Mouse (Mus musculus): ENCODE results near the gene Dusp18. TPM values are rescaled to one million over a fixed set of nuclear protein-coding genes. Genes with fewer than 3 reads are reported as not detected.

Dusp18 gene
- polyA plus RNA-seq, 1 experiment: 16.3 TPM

DNA sequence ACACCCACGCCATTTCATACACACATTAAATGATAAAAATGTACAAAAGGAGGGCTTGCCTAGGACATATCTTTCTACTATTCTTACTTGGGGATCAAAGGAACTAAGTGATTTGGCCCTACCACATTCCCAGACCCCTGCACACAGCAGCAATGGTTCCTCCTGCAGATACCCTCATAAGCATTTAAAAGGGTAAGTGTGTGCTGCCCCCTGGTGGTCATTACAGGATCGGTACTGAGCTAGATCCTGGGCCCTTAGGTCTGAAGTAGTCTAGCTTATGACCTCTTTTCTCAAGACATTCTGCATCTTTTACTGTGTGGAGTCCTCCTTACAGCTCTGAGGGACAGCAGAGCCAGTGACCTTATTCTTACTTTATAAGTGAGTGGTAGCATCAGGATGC, 15.2 kb upstream of the Dusp18 start:
- DNase-seq: peak; percentile 71
- H3K4me1 ChIP-seq (ENCODE audit: control insufficient read depth, insufficient read depth, low read length): no peaks in the 10 kb centered on the region
- 40% methylated on average over 2 of the region's 2 CpGs for WGBS
- no peak overlapping the region for H3K4me3 ChIP-seq (replicated peaks; ENCODE audit: extremely low read depth, low read depth, low read length)
- TF ChIP-seq CTCF (IDR thresholded peaks at IDR 0.05; ENCODE audit: insufficient read depth, low read length): peak; percentile 57
- no peak for TF ChIP-seq POLR2A (IDR thresholded peaks at IDR 0.05; ENCODE audit: borderline replicate concordance, extremely low read depth, low read depth, low read length)

DNA sequence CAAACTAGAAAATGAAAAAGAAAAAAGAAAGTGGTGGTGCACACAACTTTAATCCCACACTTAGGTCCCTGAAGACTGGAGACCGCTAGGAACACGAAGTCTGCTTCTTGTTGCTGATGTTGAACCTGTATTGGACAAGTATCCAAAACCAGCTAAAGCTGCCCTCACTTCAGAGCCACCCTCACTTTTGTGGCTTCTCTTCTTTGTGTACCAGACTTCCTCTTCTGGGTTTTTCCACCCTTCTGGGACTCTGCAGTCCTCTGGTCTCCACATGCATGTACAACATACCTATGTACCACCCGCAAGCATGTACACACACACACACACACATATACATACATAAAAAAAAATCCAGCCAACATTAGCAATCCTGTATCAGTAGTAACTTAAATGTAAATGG, 11.3 kb upstream of the Dusp18 start:
- Histone ChIP-seq H3K4me3 (replicated peaks; ENCODE audit: extremely low read depth, low read depth, low read length) (no peak overlapping the region), H3K4me1 (ENCODE audit: control insufficient read depth, insufficient read depth, low read length) (no peaks in the 10 kb centered on the region)
- DNase-seq: no peak
- WGBS: 81% methylated on average over 3 of the region's 3 CpGs
- TF ChIP-seq CTCF (IDR thresholded peaks at IDR 0.05; ENCODE audit: insufficient read depth, low read length) (no peak), POLR2A (IDR thresholded peaks at IDR 0.05; ENCODE audit: borderline replicate concordance, extremely low read depth, low read depth, low read length) (no peak)

DNA sequence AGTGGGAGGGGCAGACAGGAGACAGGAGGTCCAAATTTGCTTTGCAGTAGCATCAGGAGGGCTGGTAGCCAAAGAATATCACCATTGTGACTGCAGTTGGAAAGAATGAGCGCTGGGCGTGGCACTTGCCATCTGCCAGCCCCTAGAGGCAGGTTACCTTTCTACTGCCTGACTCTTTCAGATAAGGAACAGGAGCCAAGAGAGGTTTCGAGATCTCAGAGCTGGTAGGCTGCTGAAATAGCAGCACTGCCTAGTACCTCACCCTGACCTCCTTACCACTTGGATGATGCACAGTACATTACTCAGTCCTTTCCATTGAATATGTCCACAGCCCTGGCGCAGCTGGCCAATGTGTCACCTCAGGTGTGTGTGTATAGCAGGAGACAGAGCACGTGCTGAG, 7.7 kb upstream of the Dusp18 start:
- DNase-seq: no peak
- TF ChIP-seq CTCF (IDR thresholded peaks at IDR 0.05; ENCODE audit: insufficient read depth, low read length): no peak
- TF ChIP-seq POLR2A (IDR thresholded peaks at IDR 0.05; ENCODE audit: borderline replicate concordance, extremely low read depth, low read depth, low read length): no peak
- 67% methylated on average over 5 of the region's 5 CpGs for WGBS
- Histone ChIP-seq H3K4me3 (replicated peaks; ENCODE audit: extremely low read depth, low read depth, low read length) (no peak overlapping the region), H3K4me1 (ENCODE audit: control insufficient read depth, insufficient read depth, low read length) (no peaks in the 10 kb centered on the region)

GRCm38 (mm10) chr11:3893970-3894369, 1.1 kb upstream of the Dusp18 start:
- TF ChIP-seq POLR2A (IDR thresholded peaks at IDR 0.05; ENCODE audit: borderline replicate concordance, extremely low read depth, low read depth, low read length) (no peak), CTCF (IDR thresholded peaks at IDR 0.05; ENCODE audit: insufficient read depth, low read length) (no peak)
- H3K4me3 ChIP-seq (replicated peaks; ENCODE audit: extremely low read depth, low read depth, low read length): no peak overlapping the region
- WGBS: 80% methylated on average over 6 of the region's 6 CpGs
- DNase-seq: no peak
- no peaks in the 10 kb centered on the region for H3K4me1 ChIP-seq (ENCODE audit: control insufficient read depth, insufficient read depth, low read length)

DNA sequence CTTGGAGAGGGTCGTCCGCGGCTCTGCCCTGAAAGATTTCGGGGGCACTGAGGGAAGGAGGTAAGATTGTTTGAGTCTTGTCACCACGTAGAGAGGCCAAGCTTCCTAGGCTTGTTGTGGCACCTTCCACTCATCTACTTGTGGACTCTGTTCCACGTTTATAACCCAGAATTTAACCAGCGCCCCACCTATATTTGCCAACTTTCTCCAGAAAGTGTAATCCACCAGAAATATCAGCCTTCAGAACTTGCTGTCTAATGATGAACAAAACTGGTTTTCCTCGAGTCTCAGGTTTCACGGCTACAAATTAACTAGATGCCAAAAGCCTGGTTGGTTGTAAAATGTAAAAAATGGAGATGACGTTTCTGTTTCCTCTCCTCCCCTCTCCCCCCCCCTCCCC, 418 bp downstream of the Dusp18 start:
- DNase-seq: no peak
- peak overlapping the region; percentile 68 for H3K4me3 ChIP-seq (replicated peaks; ENCODE audit: extremely low read depth, low read depth, low read length)
- TF ChIP-seq POLR2A (IDR thresholded peaks at IDR 0.05; ENCODE audit: borderline replicate concordance, extremely low read depth, low read depth, low read length): no peak
- TF ChIP-seq CTCF (IDR thresholded peaks at IDR 0.05; ENCODE audit: insufficient read depth, low read length): no peak
- H3K4me1 ChIP-seq (ENCODE audit: control insufficient read depth, insufficient read depth, low read length): 0 out of 2 replicates have a peak, but pooled peaks cover 2% of the 10 kb centered on the region
- 2% methylated on average over 10 of the region's 10 CpGs for WGBS

DNA sequence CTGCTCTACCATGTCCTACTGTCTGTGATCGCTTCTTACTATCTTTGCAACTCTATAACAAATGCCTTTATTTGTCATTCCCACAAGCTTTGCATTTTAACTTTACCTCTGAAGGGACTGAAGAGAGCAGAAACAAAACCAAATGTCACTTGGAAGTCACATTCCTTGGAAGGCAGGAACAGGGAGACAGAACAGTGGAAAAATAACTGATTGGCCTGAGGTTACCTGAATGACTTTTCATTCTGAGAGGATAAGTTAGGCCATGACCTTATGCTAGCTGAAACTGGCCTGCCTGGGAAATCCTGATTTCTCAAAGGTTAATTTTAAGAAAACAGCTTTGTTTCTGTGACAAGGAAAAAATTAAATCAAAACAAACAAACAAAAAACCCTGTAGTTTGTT, 893 bp downstream of the Dusp18 start:
- H3K4me3 ChIP-seq (replicated peaks; ENCODE audit: extremely low read depth, low read depth, low read length): no peak overlapping the region
- DNase-seq: no peak
- TF ChIP-seq POLR2A (IDR thresholded peaks at IDR 0.05; ENCODE audit: borderline replicate concordance, extremely low read depth, low read depth, low read length): no peak
- no peak for TF ChIP-seq CTCF (IDR thresholded peaks at IDR 0.05; ENCODE audit: insufficient read depth, low read length)
- 80% methylated on average over 1 of the region's 1 CpGs for WGBS
- 0 out of 2 replicates have a peak, but pooled peaks cover 2% of the 10 kb centered on the region for H3K4me1 ChIP-seq (ENCODE audit: control insufficient read depth, insufficient read depth, low read length)

- DNase-seq: no peak
- 66% methylated on average over 6 of the region's 6 CpGs for WGBS
- Histone ChIP-seq H3K4me1 (ENCODE audit: control insufficient read depth, insufficient read depth, low read length) (0 out of 2 replicates have a peak, but pooled peaks cover 2% of the 10 kb centered on the region), H3K4me3 (replicated peaks; ENCODE audit: extremely low read depth, low read depth, low read length) (no peak overlapping the region)
- no peak for TF ChIP-seq CTCF (IDR thresholded peaks at IDR 0.05; ENCODE audit: insufficient read depth, low read length)
- TF ChIP-seq POLR2A (IDR thresholded peaks at IDR 0.05; ENCODE audit: borderline replicate concordance, extremely low read depth, low read depth, low read length): no peak
Observed at GRCm38 (mm10) chr11:3900296-3900695, 5.3 kb downstream of the Dusp18 start.

GRCm38 (mm10) chr11:3902516-3902915, 7.5 kb downstream of the Dusp18 start:
- Histone ChIP-seq H3K4me3 (replicated peaks; ENCODE audit: extremely low read depth, low read depth, low read length) (no peak overlapping the region), H3K4me1 (ENCODE audit: control insufficient read depth, insufficient read depth, low read length) (0 out of 2 replicates have a peak, but pooled peaks cover 2% of the 10 kb centered on the region)
- no peak for DNase-seq
- WGBS: 48% methylated on average over 3 of the region's 3 CpGs
- TF ChIP-seq POLR2A (IDR thresholded peaks at IDR 0.05; ENCODE audit: borderline replicate concordance, extremely low read depth, low read depth, low read length) (no peak), CTCF (IDR thresholded peaks at IDR 0.05; ENCODE audit: insufficient read depth, low read length) (no peak)

DNA sequence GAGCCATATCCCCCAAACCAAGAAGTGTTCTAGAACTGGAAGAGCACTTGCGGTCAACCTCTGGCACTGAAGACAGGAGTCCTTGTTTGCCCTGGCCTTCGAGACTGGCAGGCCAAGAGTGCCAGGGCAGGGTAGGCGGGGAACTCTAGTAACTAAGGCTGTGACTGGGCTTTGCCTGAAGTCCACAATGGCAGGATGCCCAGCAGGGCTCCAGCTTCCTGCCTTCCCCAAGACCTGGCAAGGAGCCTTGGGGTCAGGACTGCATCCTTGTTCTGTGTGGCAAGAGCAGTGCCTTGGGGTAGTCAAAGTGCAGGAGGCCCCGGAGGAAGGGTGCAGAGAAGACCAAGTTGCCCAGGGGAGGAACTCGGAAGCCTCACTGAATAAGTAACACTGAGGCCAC, 8.0 kb downstream of the Dusp18 start:
- peak; percentile 79 for DNase-seq
- no peak overlapping the region for H3K4me3 ChIP-seq (replicated peaks; ENCODE audit: extremely low read depth, low read depth, low read length)
- 0 out of 2 replicates have a peak, but pooled peaks cover 2% of the 10 kb centered on the region for H3K4me1 ChIP-seq (ENCODE audit: control insufficient read depth, insufficient read depth, low read length)
- 27% methylated on average over 5 of the region's 5 CpGs for WGBS
- no peak for TF ChIP-seq CTCF (IDR thresholded peaks at IDR 0.05; ENCODE audit: insufficient read depth, low read length)
- peak; percentile 17; the same call in 1 of the 2 replicates for TF ChIP-seq POLR2A (IDR thresholded peaks at IDR 0.05; ENCODE audit: borderline replicate concordance, extremely low read depth, low read depth, low read length)

GRCm38 (mm10) chr11:3904673-3905072, 9.6 kb downstream of the Dusp18 start:
- Histone ChIP-seq H3K4me3 (replicated peaks; ENCODE audit: extremely low read depth, low read depth, low read length) (no peak overlapping the region), H3K4me1 (ENCODE audit: control insufficient read depth, insufficient read depth, low read length) (peaks cover 5% of the 10 kb centered on the region)
- TF ChIP-seq CTCF (IDR thresholded peaks at IDR 0.05; ENCODE audit: insufficient read depth, low read length) (no peak), POLR2A (IDR thresholded peaks at IDR 0.05; ENCODE audit: borderline replicate concordance, extremely low read depth, low read depth, low read length) (no peak)
- no peak for DNase-seq
- 84% methylated on average over 6 of the region's 6 CpGs for WGBS
